Mouse (Mus musculus): ENCODE measurements at regions not wholly inside any gene's neighbourhood (a gene's known extent, or its start where the extent isn't known, plus 50 kb on each side); places are given as distances from the start of the nearest gene placed in this dataset.
A peak's percentile ranks its signal among the peaks of the same experiment; 100 is the strongest.

- no peak for DNase-seq (ENCODE audit: low spot score in 2 of 2)
Observed at GRCm38 (mm10) chr14:110007159-110007558, 747.8 kb downstream of the Slitrk6 start.

DNA sequence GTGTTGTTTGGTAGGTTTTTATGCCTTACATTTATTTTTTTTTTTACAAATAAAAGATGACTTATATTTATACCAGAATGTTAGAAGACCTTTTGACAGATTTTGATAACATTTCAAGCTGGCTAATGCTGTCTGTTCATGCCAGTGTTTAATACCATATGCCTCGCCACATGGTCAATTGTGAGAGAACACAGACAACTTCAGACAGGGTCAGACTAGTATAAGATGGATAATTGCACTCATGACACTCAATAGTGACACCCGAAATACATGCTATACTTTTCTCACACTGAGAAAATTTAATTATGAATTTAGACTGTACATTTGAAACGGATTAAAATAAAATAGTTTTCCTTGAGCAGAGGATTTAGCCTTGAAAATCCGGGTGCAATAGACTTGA is 769.9 kb downstream of the Slitrk6 start:
- DNase-seq (ENCODE audit: low spot score in 2 of 2): no peak

DNA sequence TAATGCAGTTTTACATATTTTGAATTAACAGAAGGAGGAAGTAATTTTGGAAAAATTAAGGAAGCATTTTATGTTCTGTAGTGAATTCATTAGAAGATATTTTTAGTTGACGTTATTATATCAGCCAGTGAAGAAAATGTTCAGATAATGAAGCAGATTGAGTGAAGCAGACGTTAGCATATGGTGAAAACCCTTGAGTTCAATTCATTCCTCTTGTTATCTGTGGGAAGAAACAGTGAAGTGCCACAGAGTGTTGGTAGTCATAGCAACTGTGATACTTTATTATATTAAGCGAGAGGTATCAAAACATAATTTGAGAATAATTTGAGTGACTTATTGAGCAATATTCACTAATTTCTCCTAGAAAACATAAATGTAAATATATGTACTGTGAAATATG is 796.9 kb downstream of the Slitrk6 start:
- DNase-seq (ENCODE audit: low spot score in 2 of 2): no peak

DNA sequence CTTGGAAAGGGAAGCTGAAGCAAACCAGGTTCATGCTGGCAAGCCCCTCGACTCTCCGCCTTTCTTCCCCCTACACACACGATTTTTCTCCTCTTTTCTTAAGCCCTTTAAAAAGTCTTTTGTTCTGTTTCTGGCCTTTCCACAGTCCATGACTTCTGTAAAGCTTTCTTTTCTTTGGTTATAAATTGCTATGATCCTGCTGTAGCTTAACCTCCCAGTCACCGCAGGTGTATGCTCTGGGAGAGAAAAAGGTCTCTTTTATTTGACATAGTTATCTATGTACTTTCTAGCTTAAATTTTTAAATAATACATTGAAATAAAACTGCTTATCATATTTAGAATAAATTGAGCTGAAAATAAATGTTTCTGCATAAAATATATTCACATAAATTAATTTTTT is 813.0 kb downstream of the Slitrk6 start:
- no peak for DNase-seq (ENCODE audit: low spot score in 2 of 2)

DNA sequence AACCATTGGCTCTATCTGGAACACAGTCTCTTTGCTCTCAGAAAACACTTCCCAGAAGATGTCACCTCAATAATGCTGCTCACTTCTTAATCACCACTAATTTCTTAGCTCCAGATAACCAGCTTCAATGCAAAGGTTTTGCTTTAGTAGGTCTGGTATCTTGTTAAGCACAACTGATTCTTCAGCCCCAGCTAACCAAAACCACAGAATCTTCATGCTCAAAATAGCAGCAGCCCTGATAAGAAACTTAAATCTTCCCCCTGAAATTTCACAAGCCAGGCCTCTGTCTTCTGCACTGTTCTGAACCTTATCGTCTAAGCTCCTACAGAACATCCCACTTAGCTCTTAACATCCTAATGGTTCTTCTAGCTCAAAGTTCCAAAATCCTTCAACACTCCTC is 813.8 kb downstream of the Slitrk6 start:
- no peak for DNase-seq (ENCODE audit: low spot score in 2 of 2)

- no peak for DNase-seq (ENCODE audit: low spot score in 2 of 2)
Observed at GRCm38 (mm10) chr14:109937432-109937831, 817.5 kb downstream of the Slitrk6 start.

DNA sequence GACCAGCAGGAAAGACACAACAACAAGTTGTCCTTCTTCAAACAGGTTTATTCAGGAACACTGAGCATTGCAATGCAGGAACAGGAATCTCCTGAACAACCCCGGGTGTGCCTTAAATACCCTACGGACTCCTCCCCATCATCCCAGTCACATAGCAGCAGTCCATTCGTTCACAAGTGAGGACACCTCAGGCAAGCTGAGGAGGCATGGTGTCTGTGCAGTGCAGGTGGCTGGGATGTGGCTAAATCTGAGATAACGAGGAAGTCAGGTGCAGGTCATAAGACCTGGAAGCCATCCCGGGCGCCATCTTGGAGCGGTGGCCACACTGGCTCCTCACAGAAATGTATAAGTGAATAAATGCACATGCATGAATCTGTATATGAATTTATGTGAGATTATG is 826.0 kb downstream of the Slitrk6 start:
- DNase-seq (ENCODE audit: low spot score in 2 of 2): no peak

- no peak for DNase-seq (ENCODE audit: low spot score in 2 of 2)
Observed at GRCm38 (mm10) chr14:109891896-109892165, 863.1 kb downstream of the Slitrk6 start.

- DNase-seq (ENCODE audit: low spot score in 2 of 2): no peak
Observed at GRCm38 (mm10) chr14:109891151-109891895, 863.6 kb downstream of the Slitrk6 start.

DNA sequence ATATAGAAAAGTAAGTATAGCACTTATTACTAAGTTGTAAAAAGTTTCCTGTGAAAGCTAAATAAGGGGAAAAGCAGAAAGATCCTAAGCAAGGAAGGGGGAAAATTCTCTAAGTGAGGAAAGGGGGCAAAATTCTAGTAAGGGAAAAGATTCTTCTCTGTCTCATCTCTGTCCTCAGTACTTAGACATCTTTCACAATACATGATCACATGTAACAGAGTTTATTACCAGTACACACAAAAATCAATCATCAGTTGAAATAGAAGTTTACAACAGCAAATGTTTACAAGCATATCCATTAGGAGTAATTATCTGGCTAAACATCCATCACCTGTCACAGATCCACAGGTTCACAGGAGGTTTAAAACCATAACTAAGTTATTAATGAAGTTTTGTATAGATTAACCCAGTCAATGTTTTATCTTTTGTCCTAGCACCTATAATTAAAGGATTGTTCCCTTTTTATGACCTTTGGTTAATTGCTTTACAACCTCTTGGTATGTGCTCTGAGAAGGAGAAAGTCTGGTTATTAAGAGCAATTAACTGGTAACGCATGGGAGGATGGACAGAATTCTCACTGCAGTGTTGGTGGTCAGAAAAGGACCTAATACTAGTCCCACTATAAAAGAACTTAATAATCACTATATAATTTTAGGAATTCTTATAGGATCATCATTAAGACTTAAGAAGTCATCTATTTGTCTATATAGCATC is 877.8 kb downstream of the Slitrk6 start:
- DNase-seq (ENCODE audit: low spot score in 2 of 2): no peak

GRCm38 (mm10) chr14:109874230-109874629 is 880.7 kb downstream of the Slitrk6 start:
- DNase-seq (ENCODE audit: low spot score in 2 of 2): peak in 1 of 2 experiments; percentile 11

DNA sequence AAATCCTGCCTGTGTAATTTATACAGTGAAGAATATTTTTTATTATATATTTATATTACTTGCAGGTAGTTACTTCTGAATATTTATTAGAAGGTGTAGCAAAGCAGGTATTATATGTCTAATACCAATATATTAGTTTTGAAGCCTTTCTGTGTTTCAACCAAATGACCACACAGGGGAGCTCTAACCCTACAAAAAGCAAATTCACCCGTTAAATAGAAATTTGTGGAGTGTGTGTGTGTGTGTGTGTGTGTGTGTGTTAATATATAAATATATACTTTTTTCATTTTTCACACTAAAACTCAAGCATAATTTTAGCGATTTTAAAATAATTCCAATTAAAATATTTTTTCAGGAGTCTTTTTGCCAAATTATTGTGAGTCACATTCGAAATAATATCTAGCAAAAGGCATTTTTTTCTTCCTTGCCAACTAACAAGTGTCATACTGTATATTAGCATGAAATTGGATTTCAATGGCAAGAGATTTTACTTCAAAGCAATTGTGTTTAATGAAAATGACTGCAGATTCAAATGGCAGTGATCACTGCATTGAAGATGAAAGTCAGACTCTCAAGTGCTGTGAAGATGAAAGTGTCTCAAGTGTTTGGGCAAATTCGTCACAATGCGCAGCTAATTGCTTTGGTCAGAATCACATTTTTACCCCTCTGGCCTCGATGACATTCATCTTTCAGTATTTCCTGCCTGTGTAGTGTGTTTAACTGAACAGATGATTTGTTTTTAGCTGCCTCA is 914.4 kb downstream of the Slitrk6 start:
- DNase-seq (ENCODE audit: low spot score in 2 of 2): no peak

- no peak for DNase-seq (ENCODE audit: low spot score in 2 of 2)
Observed at GRCm38 (mm10) chr14:109802522-109803126, 888.7 kb upstream of the Slitrk1 start.

- no peak for DNase-seq (ENCODE audit: low spot score in 2 of 2)
Observed at GRCm38 (mm10) chr14:109772246-109772645, 858.3 kb upstream of the Slitrk1 start.

DNA sequence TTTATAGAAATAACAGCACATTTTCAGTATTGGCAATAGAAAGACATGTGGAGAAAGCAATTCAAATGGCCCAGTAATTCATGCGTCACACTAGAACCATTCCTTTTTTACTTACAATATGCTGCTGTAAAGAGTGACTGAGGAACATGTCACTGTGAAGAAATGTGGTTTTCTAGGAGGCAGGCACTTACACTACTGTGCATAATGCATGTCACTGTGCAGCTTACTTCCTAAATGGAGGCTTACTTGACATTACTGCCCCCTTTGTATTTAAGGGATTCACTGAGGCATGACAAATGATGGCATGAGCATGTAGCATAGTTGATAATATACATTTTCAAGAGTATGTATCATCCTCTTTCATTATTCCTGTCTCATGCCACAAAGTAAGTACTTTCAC is 846.9 kb upstream of the Slitrk1 start:
- DNase-seq (ENCODE audit: low spot score in 2 of 2): no peak

Measured in urinary bladder, adult 18-20 months (tissue).